Mouse (Mus musculus) C2C12 (cell line): ENCODE measurements at regions not wholly inside any gene's neighbourhood (a gene's known extent, or its start where the extent isn't known, plus 50 kb on each side); places are given as distances from the start of the nearest gene placed in this dataset.

Experiments
- H3K27me3 ChIP-seq: one replicate; pipeline ENCODE4 v1.6.1; 2011; ENCODE audit not compliant: control insufficient read depth, insufficient read depth, insufficient read length
- H3K36me3 ChIP-seq: one replicate; pipeline ENCODE4 v1.6.1; 2011; ENCODE audit not compliant: control insufficient read depth, insufficient read depth
- H3K4me3 ChIP-seq: one replicate; pipeline ENCODE4 v1.5.1; 2011; ENCODE audit warnings: mild to moderate bottlenecking, control low read depth; ENCODE audit not compliant: poor library complexity, insufficient read depth, severe bottlenecking
- H3K79me2 ChIP-seq: one replicate; pipeline ENCODE4 v1.6.1; 2011; ENCODE audit not compliant: control insufficient read depth, insufficient read depth
- H3K79me3 ChIP-seq: one replicate; pipeline ENCODE4 v1.6.1; 2011; ENCODE audit warnings: low read depth, control low read depth
- H3ac ChIP-seq: one replicate; pipeline ENCODE3; 2011; ENCODE audit warnings: low read depth; ENCODE audit not compliant: control insufficient read depth, insufficient read length
- CEBPB ChIP-seq: IDR thresholded peaks from one replicate; pipeline ENCODE4 v1.6.1; 2011; ENCODE audit warnings: low read depth, mild to moderate bottlenecking, control low read depth, moderate library complexity
- CTCF ChIP-seq: IDR thresholded peaks from one replicate; pipeline ENCODE4 v1.5.1; 2011; ENCODE audit not compliant: control insufficient read depth, insufficient read depth, insufficient read length
- FOSL1 ChIP-seq: IDR thresholded peaks from one replicate; pipeline ENCODE4 v1.8.0; 2011; ENCODE audit warnings: mild to moderate bottlenecking, low read length; ENCODE audit not compliant: poor library complexity, insufficient read depth, severe bottlenecking
- MAX ChIP-seq: IDR thresholded peaks from one replicate; pipeline ENCODE4 v1.6.1; 2011; ENCODE audit warnings: mild to moderate bottlenecking, control low read depth
- MYOD1 ChIP-seq: IDR thresholded peaks from one replicate; pipeline ENCODE4 v1.6.1; 2011; ENCODE audit warnings: low read depth; ENCODE audit not compliant: control insufficient read depth, insufficient read length
- MYOG ChIP-seq: IDR thresholded peaks from one replicate; pipeline ENCODE4 v1.6.1; 2011; ENCODE audit not compliant: control insufficient read depth, insufficient read length; ENCODE audit errors: extremely low read depth
- USF1 ChIP-seq: IDR thresholded peaks from one replicate; pipeline ENCODE4 v1.6.1; 2011; ENCODE audit warnings: low read depth, mild to moderate bottlenecking, control low read depth, moderate library complexity

- TF ChIP-seq MAX (no peak), MYOG (no peak), CEBPB (no peak), USF1 (no peak), FOSL1 (no peak), CTCF (no peak), MYOD1 (no peak)
- Histone ChIP-seq H3K79me3 (no peaks in the 10 kb centered on the region), H3K79me2 (no peaks in the 10 kb centered on the region), H3K4me3 (no peak overlapping the region), H3K27me3 (no peaks in the 10 kb centered on the region), H3K36me3 (no peaks in the 10 kb centered on the region), H3ac (no peak overlapping the region)
Observed at GRCm38 (mm10) chr3:149405872-149406271, 415.5 kb upstream of the Adgrl2 start.

DNA sequence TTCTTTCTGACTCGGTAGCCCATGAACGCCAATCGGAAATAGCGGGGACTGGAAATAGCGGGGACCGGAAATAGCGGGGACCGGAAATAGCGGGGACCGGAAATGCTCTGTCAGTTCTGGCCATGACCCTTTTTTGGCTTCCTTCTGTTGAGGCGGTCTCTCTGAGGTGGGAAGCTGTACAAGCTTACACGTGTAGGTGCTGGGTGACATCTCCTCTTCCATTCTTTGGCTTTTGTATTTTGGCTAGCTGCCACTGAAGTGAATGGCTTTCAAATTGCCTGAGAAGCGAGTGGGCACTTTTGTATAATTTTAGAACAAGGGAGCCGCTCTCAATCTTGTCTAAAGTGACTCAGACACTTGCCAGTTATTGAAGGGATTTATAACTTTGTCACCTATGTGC lies 414.3 kb upstream of the Adgrl2 start:
- Histone ChIP-seq H3K79me3 (no peaks in the 10 kb centered on the region), H3K36me3 (no peaks in the 10 kb centered on the region)
- TF ChIP-seq FOSL1 (no peak), MYOG (no peak), MYOD1 (no peak), CEBPB (no peak), CTCF (no peak), MAX (no peak), USF1 (no peak)

GRCm38 (mm10) chr3:149402496-149402895 lies 412.1 kb upstream of the Adgrl2 start:
- H3K79me2 ChIP-seq: no peaks in the 10 kb centered on the region
- no peak overlapping the region for H3K4me3 ChIP-seq
- H3K79me3 ChIP-seq: no peaks in the 10 kb centered on the region
- no peak overlapping the region for H3ac ChIP-seq
- H3K27me3 ChIP-seq: no peaks in the 10 kb centered on the region
- TF ChIP-seq MYOD1: no peak
- TF ChIP-seq CTCF: no peak
- TF ChIP-seq MYOG: no peak
- no peak for TF ChIP-seq MAX
- no peak for TF ChIP-seq USF1
- TF ChIP-seq FOSL1: no peak
- TF ChIP-seq CEBPB: no peak
- no peaks in the 10 kb centered on the region for H3K36me3 ChIP-seq

More for the DNA sequence above, 414.3 kb upstream of the Adgrl2 start:
- Histone ChIP-seq H3K27me3 (no peaks in the 10 kb centered on the region), H3K79me2 (no peaks in the 10 kb centered on the region), H3ac (no peak overlapping the region), H3K4me3 (no peak overlapping the region)

GRCm38 (mm10) chr3:149395082-149395481 lies 404.7 kb upstream of the Adgrl2 start:
- Histone ChIP-seq H3ac (no peak overlapping the region), H3K79me3 (no peaks in the 10 kb centered on the region), H3K36me3 (no peaks in the 10 kb centered on the region), H3K79me2 (no peaks in the 10 kb centered on the region), H3K4me3 (no peak overlapping the region), H3K27me3 (no peaks in the 10 kb centered on the region)
- no peak for TF ChIP-seq FOSL1
- TF ChIP-seq MYOD1: no peak
- TF ChIP-seq CEBPB: no peak
- TF ChIP-seq USF1: no peak
- no peak for TF ChIP-seq CTCF
- no peak for TF ChIP-seq MAX
- no peak for TF ChIP-seq MYOG

- H3K4me3 ChIP-seq: no peak overlapping the region
- no peaks in the 10 kb centered on the region for H3K27me3 ChIP-seq
- H3K79me3 ChIP-seq: no peaks in the 10 kb centered on the region
- H3K36me3 ChIP-seq: no peaks in the 10 kb centered on the region
- no peak overlapping the region for H3ac ChIP-seq
- H3K79me2 ChIP-seq: no peaks in the 10 kb centered on the region
- TF ChIP-seq MYOG (no peak), MAX (no peak), CEBPB (no peak), FOSL1 (no peak), MYOD1 (no peak)
Observed at GRCm38 (mm10) chr3:149393317-149394172, 403.2 kb upstream of the Adgrl2 start.

DNA sequence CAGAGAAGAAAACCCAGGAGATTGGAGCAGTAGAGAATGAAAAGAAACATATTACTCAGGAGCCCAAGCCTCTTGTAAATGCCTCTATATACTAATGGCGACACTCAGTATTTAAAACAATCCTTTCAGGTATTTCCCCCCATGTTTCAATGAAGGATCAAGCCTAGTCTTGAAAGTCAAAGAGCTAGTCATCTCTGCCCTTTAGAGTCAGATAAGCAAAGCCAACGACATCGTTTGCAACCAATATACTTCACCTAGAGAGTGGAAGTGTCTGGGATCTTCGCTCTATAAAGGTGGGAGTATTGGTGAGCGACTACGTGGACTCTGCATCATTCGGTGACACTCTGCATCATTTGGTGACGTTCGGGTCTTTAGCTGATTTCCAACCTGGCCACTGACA lies 401.8 kb upstream of the Adgrl2 start:
- H3K79me3 ChIP-seq: no peaks in the 10 kb centered on the region
- H3K79me2 ChIP-seq: no peaks in the 10 kb centered on the region
- no peaks in the 10 kb centered on the region for H3K36me3 ChIP-seq
- H3K4me3 ChIP-seq: no peak overlapping the region
- TF ChIP-seq CTCF: no peak
- no peak for TF ChIP-seq USF1
- no peak for TF ChIP-seq CEBPB
- no peak for TF ChIP-seq MYOG
- no peak for TF ChIP-seq FOSL1
- TF ChIP-seq MYOD1: no peak
- no peak for TF ChIP-seq MAX
- no peaks in the 10 kb centered on the region for H3K27me3 ChIP-seq
- no peak overlapping the region for H3ac ChIP-seq
